Mouse (Mus musculus) Muller cell, postnatal 12 days (primary cell): ENCODE measurements around the gene Tfap2d.

ENCODE experiments used
- DNase-seq: peaks from one replicate; pipeline ENCODE4 v3.0.0-alpha.2; 2015; ENCODE audit errors: inconsistent ontology term

The Tfap2d gene

GRCm38 (mm10) chr1:19102631-19103030 lies at the start of gene Tfap2d:
Tfap2d (plus strand) TSS chr1:19103022.
- DNase-seq, result no peak

GRCm38 (mm10) chr1:19056300-19056699 lies 46.5 kb upstream of the Tfap2d start:
- peak; percentile 1 for DNase-seq

DNA sequence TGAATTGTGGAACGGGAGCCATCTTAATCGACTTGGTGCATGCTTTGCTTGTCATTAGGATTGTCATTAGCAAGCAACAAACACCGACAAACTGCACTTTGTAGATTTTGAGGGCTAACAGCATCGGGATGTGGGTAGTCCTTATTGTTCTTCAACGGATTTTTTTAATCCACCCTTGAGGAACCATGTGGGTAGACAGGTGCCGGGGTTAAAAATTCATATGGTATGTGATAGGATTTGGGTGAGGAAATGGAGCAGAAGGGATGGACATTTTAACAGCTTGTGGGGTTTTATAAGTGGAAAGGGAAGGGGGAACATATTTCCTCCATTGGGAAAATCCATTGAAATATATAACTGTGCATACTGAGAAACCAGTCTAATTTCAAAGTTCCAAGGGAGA lies 46.0 kb upstream of the Tfap2d start:
- no peak for DNase-seq

- DNase-seq, result no peak
Measured at GRCm38 (mm10) chr1:19088078-19088477, 14.7 kb upstream of the Tfap2d start.

DNA sequence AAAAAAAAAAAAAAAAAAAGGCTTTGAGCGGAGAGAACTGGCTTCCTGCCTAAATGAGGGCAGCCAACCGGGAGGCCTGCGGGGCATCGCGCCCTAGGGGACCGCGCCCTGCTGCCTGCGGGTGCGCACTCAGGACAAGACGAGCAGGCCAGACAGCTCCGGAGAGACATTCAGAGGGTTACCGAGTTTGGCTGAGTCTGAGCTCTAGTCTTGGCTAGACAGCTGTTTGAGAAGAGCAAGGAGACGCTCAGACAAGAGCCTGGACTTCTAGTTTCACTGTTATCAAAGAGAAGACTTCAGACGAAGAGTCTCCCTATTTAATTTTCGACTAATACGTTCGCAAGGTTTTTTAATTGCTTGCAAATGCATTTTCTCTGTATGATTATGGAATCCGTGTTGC lies 5.9 kb upstream of the Tfap2d start:
- peak; percentile 22 for DNase-seq

DNA sequence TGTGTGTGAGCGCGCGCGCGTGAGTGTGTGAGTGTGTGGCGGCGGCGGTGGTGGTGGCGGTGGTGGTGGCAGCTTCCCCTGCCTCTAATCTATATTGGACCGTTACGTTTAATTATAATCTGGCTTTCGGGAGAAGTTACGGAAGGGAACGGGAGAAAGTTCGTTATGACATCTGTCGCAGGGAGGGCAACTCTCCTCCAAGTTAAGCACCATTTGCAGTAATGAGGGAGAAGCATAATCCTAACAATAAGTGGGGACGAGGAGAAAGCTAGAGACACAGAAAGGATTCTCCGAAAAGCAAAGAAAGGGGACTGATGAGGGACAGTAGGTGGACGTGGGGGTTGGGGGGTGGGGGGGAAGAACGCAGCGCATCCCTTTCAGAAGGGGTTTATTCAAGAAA lies 494 bp downstream of the Tfap2d start:
- DNase-seq, result no peak

DNA sequence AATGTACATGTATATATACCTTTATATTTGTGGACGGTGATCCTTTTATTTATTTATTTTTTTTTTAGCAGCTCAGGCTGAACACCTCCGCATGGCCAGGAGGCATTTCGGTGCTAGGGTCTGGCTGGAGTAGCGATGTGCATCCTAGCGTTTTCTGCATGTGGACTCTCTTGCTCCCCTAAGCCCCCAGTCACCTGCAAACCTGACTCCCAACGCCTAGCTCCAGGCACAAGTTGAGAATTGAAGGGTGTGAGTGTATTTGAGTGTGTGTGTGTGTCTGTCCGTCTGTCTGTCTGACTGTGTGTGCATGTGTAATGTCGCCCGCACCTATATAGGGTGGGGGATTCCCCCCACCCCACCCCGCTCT lies 937 bp downstream of the Tfap2d start:
- no peak for DNase-seq

DNA sequence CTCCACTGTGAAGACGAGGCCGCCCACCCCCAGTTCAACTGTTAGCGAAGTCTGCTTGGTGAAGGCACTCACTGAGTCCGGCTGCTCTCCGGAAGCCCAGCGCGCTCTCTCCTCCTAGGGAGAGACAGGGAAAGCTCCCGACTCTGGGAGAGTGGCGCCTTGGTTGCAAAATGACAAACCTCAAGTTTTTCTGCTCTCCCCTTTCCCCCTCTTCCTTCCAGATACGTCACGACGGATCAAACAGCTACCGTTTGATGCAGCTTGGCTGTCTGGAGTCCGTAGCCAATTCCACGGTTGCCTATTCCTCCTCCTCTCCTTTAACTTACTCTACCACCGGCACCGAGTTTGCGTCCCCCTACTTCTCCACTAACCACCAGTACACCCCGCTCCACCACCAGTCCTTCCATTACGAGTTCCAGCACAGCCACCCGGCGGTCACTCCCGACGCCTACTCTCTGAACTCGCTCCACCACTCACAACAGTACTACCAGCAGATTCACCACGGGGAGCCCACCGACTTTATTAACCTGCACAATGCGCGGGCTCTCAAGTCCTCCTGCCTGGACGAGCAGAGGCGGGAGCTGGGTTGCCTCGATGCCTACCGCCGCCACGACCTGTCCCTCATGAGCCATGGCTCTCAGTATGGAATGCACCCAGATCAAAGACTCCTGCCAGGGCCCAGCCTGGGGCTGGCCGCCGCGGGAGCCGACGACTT lies 1.5 kb downstream of the Tfap2d start:
- DNase-seq, result no peak

DNA sequence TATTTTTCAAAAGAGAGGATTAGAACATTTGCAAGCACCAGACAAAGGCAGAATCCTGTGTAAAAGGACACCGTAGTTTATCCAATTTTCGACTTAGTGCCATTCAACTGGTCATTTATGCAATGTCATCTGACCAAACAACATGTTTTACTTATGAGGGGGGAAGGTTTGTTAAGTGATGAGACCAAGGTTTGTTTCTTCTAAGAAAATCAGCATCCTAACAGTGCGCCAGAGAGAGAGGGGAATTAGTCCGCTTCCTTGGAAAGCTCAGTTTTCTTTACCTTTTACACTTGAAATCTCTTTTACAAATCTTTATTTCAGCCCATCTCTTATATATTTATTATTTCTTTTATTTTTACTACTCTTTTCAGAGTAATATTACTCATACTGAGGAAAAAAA lies 3.6 kb downstream of the Tfap2d start:
- no peak for DNase-seq

- no peak for DNase-seq
Measured at GRCm38 (mm10) chr1:19106841-19107800, 4.3 kb downstream of the Tfap2d start.

GRCm38 (mm10) chr1:19107801-19108200 lies 5.0 kb downstream of the Tfap2d start:
- no peak for DNase-seq

GRCm38 (mm10) chr1:19109711-19110110 lies 6.9 kb downstream of the Tfap2d start:
- DNase-seq, result peak; percentile 25

GRCm38 (mm10) chr1:19110211-19110610 lies 7.4 kb downstream of the Tfap2d start:
- no peak for DNase-seq

GRCm38 (mm10) chr1:19111020-19111419 lies 8.2 kb downstream of the Tfap2d start:
- DNase-seq, result no peak

DNA sequence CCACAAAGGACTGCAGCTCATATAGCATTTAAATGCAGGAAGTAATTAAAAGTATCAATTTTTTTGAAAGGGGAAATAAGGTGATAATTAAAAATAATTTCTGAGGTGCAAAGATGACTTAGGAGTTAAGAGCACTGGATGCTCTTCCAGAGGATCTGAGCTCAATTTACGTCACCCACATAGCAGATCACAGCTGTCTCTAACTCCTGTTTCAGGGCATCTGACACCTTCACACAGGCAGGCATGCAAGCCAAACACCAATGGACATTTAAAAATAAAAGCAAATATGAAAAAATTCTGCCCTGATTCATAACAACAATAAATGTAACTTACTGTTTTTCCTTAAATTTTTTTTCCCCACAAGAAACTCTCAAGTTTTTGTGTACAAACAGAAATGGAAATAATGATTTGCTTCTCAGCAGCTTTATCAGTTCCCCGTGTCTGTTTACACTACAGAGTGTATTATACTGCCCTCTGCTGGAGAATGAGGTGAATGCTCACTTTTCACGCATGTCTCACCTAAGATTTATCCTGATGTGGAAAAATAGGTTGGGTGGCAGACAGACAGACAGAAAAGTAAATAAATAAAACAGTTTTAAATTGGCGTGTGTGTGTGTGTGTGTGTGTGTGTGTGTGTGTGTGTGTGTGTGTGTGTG lies 76.0 kb downstream of the Tfap2d start:
- peak; percentile 32 for DNase-seq

DNA sequence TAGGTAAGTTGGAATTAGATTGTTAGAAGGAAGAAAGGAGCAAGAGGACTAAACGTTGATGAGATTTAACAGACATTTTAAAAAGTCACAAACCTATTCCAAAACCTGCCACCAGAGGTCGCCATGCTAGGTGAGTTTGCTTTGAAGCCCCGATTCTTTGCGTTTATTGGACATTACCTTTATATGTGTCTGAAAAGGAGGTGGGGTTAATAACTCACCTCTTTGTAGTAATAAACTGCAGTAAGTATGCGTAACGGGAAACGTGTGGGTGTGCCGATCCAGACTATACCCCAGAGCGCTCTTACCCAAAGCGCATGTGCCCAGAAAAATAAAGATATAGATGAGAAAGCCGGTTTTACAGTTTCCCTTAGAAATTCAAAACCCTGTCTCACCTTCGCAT lies 102.8 kb downstream of the Tfap2d start:
- peak; percentile 64 for DNase-seq

- DNase-seq, result peak; percentile 57
Measured at GRCm38 (mm10) chr1:19206194-19206593, 103.4 kb downstream of the Tfap2d start.

DNA sequence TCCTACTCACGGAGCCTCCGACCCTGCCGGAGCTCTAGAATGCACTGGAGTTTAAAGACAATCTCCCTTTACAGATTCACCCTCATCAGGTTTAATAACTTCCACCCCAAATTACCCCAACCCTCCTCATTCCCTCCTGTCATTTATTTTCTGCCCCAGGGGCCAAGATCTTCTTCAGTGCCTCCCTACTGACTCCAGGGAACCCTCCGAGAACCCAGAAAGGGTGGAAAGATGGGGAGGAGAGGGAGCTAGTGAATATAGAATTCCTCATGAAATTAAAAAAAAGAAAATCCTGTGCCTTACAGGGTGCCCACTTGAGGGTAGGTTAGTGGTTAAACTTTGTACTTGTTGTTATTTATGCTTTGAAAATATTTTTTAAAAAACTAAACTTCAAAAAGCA lies 104.8 kb downstream of the Tfap2d start:
- no peak for DNase-seq

- DNase-seq, result peak; percentile 34
Measured at GRCm38 (mm10) chr1:19208641-19209358, 106.0 kb downstream of the Tfap2d start, which contains the start of gene Tfap2b. Tfap2b (plus strand) TSS chr1:19208914.

- peak; percentile 49 for DNase-seq
Measured at GRCm38 (mm10) chr1:19209359-19209745, 106.5 kb downstream of the Tfap2d start.

DNA sequence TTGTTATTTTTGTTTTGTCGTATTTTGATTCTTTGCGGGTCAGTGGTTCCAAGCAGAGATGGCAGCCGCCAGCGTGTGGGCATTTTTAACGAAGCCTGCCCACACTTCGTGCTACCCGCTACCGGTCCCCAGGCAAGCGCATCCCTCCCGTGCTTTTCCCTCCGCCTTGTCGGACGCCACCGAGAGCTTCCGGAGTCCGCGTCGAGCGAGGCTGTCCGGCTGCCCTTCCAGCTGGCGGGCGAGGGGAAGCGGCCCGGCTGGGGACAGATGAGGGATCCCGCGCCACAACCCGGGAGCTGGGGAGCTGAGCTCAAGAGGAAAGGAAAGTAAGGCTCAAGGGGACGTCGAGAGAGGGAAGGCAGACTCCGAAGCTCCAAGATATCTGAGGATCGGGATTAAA lies 107.0 kb downstream of the Tfap2d start:
- peak; percentile 45 for DNase-seq
